Comparison of ENCODE assay signal across 8 mouse cellular contexts in genomic region chr2:77506308-77506707, GRCm38 (mm10).
DNase-seq lines count a peak whose midpoint lies in the region; ATAC-seq and TF ChIP-seq lines count a peak whose summit lies in the region.

No protein-coding gene starts in this region.

- H3K27ac ChIP-seq in lung, embryonic 14.5 days (ENCODE audit: low read depth), result no peak overlapping the region
- no peak overlapping the region for H3K27ac ChIP-seq in forebrain, embryonic 10.5 days
- H3K27ac ChIP-seq in limb, embryonic 11.5 days (replicated peaks; ENCODE audit: low read depth, low read length), result no peak overlapping the region
- H3K27ac ChIP-seq in neural tube, embryonic 12.5 days, result no peak overlapping the region

- peaks cover 5% of the 10 kb centered on the region; the same call in 1 of the 2 replicates for H3K4me1 ChIP-seq in lung, embryonic 14.5 days (ENCODE audit: insufficient read depth)
- peaks cover 9% of the 10 kb centered on the region for H3K4me1 ChIP-seq in forebrain, embryonic 10.5 days
- no peaks in the 10 kb centered on the region for H3K4me1 ChIP-seq in limb, embryonic 11.5 days (ENCODE audit: control insufficient read depth, insufficient read depth, low read length)
- H3K4me1 ChIP-seq in neural tube, embryonic 12.5 days, result no peaks in the 10 kb centered on the region

- peak overlapping the region; percentile 40; the same call in 1 of the 2 replicates for H3K4me2 ChIP-seq in lung, embryonic 14.5 days
- peak overlapping the region; percentile 22; the same call in 1 of the 2 replicates for H3K4me2 ChIP-seq in limb, embryonic 11.5 days (ENCODE audit: low read depth, severe bottlenecking)
- H3K4me2 ChIP-seq in neural tube, embryonic 12.5 days (replicated peaks), result peak overlapping the region; percentile 45

- no peak overlapping the region for H3K9ac ChIP-seq in lung, embryonic 14.5 days
- no peak overlapping the region for H3K9ac ChIP-seq in limb, embryonic 11.5 days (ENCODE audit: low read length)
- H3K9ac ChIP-seq in neural tube, embryonic 12.5 days, result no peak overlapping the region

- no peaks in the 10 kb centered on the region for H3K36me3 ChIP-seq in lung, embryonic 14.5 days (ENCODE audit: insufficient read depth)
- H3K36me3 ChIP-seq in forebrain, embryonic 10.5 days (replicated peaks), result no peaks in the 10 kb centered on the region
- H3K36me3 ChIP-seq in limb, embryonic 11.5 days (ENCODE audit: control insufficient read depth, insufficient read depth, low read length), result no peaks in the 10 kb centered on the region
- H3K36me3 ChIP-seq in neural tube, embryonic 12.5 days, result no peaks in the 10 kb centered on the region

- WGBS in lung, embryonic 14.5 days, result 21% methylated on average over 7 of the region's 7 CpGs
- 11% methylated on average over 7 of the region's 7 CpGs for WGBS in forebrain, embryonic 10.5 days
- 1% methylated on average over 7 of the region's 7 CpGs for WGBS in limb, embryonic 11.5 days
- WGBS in neural tube, embryonic 12.5 days, result 3% methylated on average over 7 of the region's 7 CpGs

- no peak for ATAC-seq in lung, embryonic 14.5 days (ENCODE audit: insufficient read depth)
- ATAC-seq in limb, embryonic 11.5 days (ENCODE audit: insufficient number of reproducible peaks, low FRiP score, low TSS enrichment, low read depth), result no peak
- peak; percentile 84 for ATAC-seq in neural tube, embryonic 12.5 days (ENCODE audit: low FRiP score, low read depth)

- H3K4me3 ChIP-seq in lung, embryonic 14.5 days (ENCODE audit: low read depth, low read length), result no peak overlapping the region
- peak overlapping the region; percentile 37 for H3K4me3 ChIP-seq in forebrain, embryonic 10.5 days
- no peak overlapping the region for H3K4me3 ChIP-seq in limb, embryonic 11.5 days (ENCODE audit: low read depth, low read length)
- no peak overlapping the region for H3K4me3 ChIP-seq in neural tube, embryonic 12.5 days

- no peaks in the 10 kb centered on the region for H3K27me3 ChIP-seq in lung, embryonic 14.5 days (ENCODE audit: insufficient read depth, low read length)
- no peaks in the 10 kb centered on the region for H3K27me3 ChIP-seq in forebrain, embryonic 10.5 days (ENCODE audit: poor library complexity, severe bottlenecking)
- H3K27me3 ChIP-seq in limb, embryonic 11.5 days (ENCODE audit: control insufficient read depth, insufficient read depth, low read length), result no peaks in the 10 kb centered on the region
- no peaks in the 10 kb centered on the region for H3K27me3 ChIP-seq in neural tube, embryonic 12.5 days (replicated peaks)

- DNase-seq in lung, embryonic 14.5 days, result no peak
- no peak for DNase-seq in lung, postnatal 36 days
- no peak for DNase-seq in forebrain, embryonic 10.5 days (ENCODE audit: extremely low spot score, low spot score)
- no peak for DNase-seq in limb, embryonic 11.5 days (ENCODE audit: low spot score)
- no peak for DNase-seq in adrenal gland, adult (ENCODE audit: inconsistent age in 2 of 2, low spot score in 1 of 2)
- no peak for DNase-seq in ovary, adult 18-20 months (ENCODE audit: low spot score)
- no peak for DNase-seq in adrenal gland, adult 2 months

- no peaks in the 10 kb centered on the region for H3K9me3 ChIP-seq in lung, embryonic 14.5 days (ENCODE audit: low read depth, low read length)
- no peaks in the 10 kb centered on the region for H3K9me3 ChIP-seq in forebrain, embryonic 10.5 days
- H3K9me3 ChIP-seq in limb, embryonic 11.5 days (ENCODE audit: control insufficient read depth, low read length), result no peaks in the 10 kb centered on the region
- no peaks in the 10 kb centered on the region for H3K9me3 ChIP-seq in neural tube, embryonic 12.5 days

- no peak for TF ChIP-seq CTCF in lung, embryonic 14.5 days (IDR thresholded peaks at IDR 0.05; ENCODE audit: low read depth)
